9 mouse cellular contexts compared by ENCODE assay signal in genomic region chr4:155019336-155019847, GRCm38 (mm10). TPM values are rescaled to one million over a fixed set of nuclear protein-coding genes. Genes with fewer than 3 reads are reported as not detected.
DNase-seq lines count a peak whose midpoint lies in the region; ATAC-seq and TF ChIP-seq lines count a peak whose summit lies in the region.
"Had no signal": no experiment of that assay in that cellular context is flagged by ENCODE, and none has a peak within 500 bp of the region (broad histone marks: within the 10 kb centered on the region; RNA-seq: fewer than 3 reads in every experiment).

No protein-coding gene starts in this region.

- H3K4me2 ChIP-seq in hindbrain, postnatal 0 days (ENCODE audit: low read depth, low read length) = peak overlapping the region; percentile 17
- H3K4me2 ChIP-seq in lung, embryonic 16.5 days (ENCODE audit: low read depth, low read length) = peak overlapping the region; percentile 13; the same call in 1 of the 2 replicates

- H3K9ac ChIP-seq in hindbrain, postnatal 0 days (replicated peaks; ENCODE audit: low read length) = 0 out of 2 replicates have a peak overlapping the region, but pooled peaks have one; percentile 7
- H3K9ac ChIP-seq in lung, embryonic 16.5 days (ENCODE audit: low read length) = no peak overlapping the region

- DNase-seq in adrenal gland, adult 2 months = peak; percentile 13
- DNase-seq in adrenal gland, postnatal 4 days (ENCODE audit: low spot score in 2 of 2) = no peak
- DNase-seq in 416B (ENCODE audit: low read depth) = peak; percentile 24
- peak; percentile 54 for DNase-seq in embryo, embryonic 10.5 days (ENCODE audit: low spot score)
- DNase-seq in hindbrain, postnatal 0 days (ENCODE audit: low spot score) = peak; percentile 68
- DNase-seq in right cerebral cortex, postnatal 4 days = peak; percentile 43
- no peak for DNase-seq in layer of hippocampus, postnatal 10 days (ENCODE audit: low spot score in 2 of 2)

- no peak for TF ChIP-seq CTCF in hindbrain, postnatal 0 days (IDR thresholded peaks at IDR 0.05; ENCODE audit: low read depth)

- H3K27ac ChIP-seq in hindbrain, postnatal 0 days = no peak overlapping the region
- peak overlapping the region; percentile 93 for H3K27ac ChIP-seq in lung, embryonic 16.5 days (ENCODE audit: low read length)
- H3K27ac ChIP-seq: macrophage had no signal

- ATAC-seq in hindbrain, postnatal 0 days = 0 out of 2 replicates have a peak, but pooled peaks have one; percentile 10
- peak; percentile 87 for ATAC-seq in lung, embryonic 16.5 days (ENCODE audit: low read depth)

- H3K27me3 ChIP-seq in hindbrain, postnatal 0 days (ENCODE audit: insufficient read depth, low read length) = no peaks in the 10 kb centered on the region
- no peaks in the 10 kb centered on the region for H3K27me3 ChIP-seq in lung, embryonic 16.5 days (ENCODE audit: control insufficient read depth, insufficient read depth, low read depth, low read length)

- no peaks in the 10 kb centered on the region for H3K9me3 ChIP-seq in hindbrain, postnatal 0 days (ENCODE audit: low read length)
- no peaks in the 10 kb centered on the region for H3K9me3 ChIP-seq in lung, embryonic 16.5 days (ENCODE audit: control insufficient read depth, low read length)

- peaks cover 29% of the 10 kb centered on the region for H3K4me1 ChIP-seq in hindbrain, postnatal 0 days (ENCODE audit: insufficient read depth, low read length)
- H3K4me1 ChIP-seq in lung, embryonic 16.5 days (replicated peaks; ENCODE audit: control insufficient read depth, insufficient read depth, low read length) = peaks cover 19% of the 10 kb centered on the region

- H3K4me3 ChIP-seq in hindbrain, postnatal 0 days (ENCODE audit: low read length) = 0 out of 2 replicates have a peak overlapping the region, but pooled peaks have one; percentile 2
- no peak overlapping the region for H3K4me3 ChIP-seq in lung, embryonic 16.5 days (ENCODE audit: low read length)

- H3K36me3 ChIP-seq in hindbrain, postnatal 0 days (ENCODE audit: insufficient read depth, low read length) = no peaks in the 10 kb centered on the region
- H3K36me3 ChIP-seq in lung, embryonic 16.5 days (ENCODE audit: control insufficient read depth, insufficient read depth, low read length) = no peaks in the 10 kb centered on the region

- WGBS in hindbrain, postnatal 0 days = 3% methylated on average over 10 of the region's 10 CpGs
- WGBS in lung, embryonic 16.5 days = 0% methylated on average over 10 of the region's 10 CpGs

RNA-seq across cellular contexts. Expression of gene Plch2, which starts 37.2 kb away (rescaled TPM):
- total RNA-seq in adrenal gland, adult 2 months (2021) = under 1 TPM; 0.40 to 0.83 TPM
- polyA plus RNA-seq in adrenal gland, adult 2 months (2012; rRNA removed) = 4.4 and 4.8 TPM in 2 replicates
- total RNA-seq in adrenal gland, postnatal 4 days (2021) = 1 to 10 TPM; 1.1 to 1.6 TPM
- total RNA-seq in hindbrain, postnatal 0 days (2014; rRNA removed) = 45.7 and 48.8 TPM in 2 replicates
- polyA plus RNA-seq in hindbrain, postnatal 0 days (2015; fragmentation: Nextera tagmentation; extraction: Ambion mirVana) = 12.5 and 12.8 TPM in 2 replicates
- 11.4 and 14.9 TPM in 2 replicates for polyA plus RNA-seq in lung, embryonic 16.5 days (2015; fragmentation: Nextera tagmentation; extraction: Ambion mirVana)
- 10 to 100 TPM; 61.7 to 64.3 TPM for total RNA-seq in layer of hippocampus, postnatal 10 days (2021)
- polyA plus RNA-seq: macrophage had no signal

RNA-seq across cellular contexts. Expression of gene Pex10, which starts 47.4 kb away (rescaled TPM):
- total RNA-seq in adrenal gland, adult 2 months (2021) = 10 to 100 TPM; 17.9 to 23.9 TPM
- 37.4 and 46.2 TPM in 2 replicates for polyA plus RNA-seq in adrenal gland, adult 2 months (2012; rRNA removed)
- 10 to 100 TPM; 25.6 to 27.5 TPM for total RNA-seq in adrenal gland, postnatal 4 days (2021)
- total RNA-seq in hindbrain, postnatal 0 days (2014; rRNA removed) = 12.8 and 20.2 TPM in 2 replicates
- polyA plus RNA-seq in hindbrain, postnatal 0 days (2015; fragmentation: Nextera tagmentation; extraction: Ambion mirVana) = 15.4 and 15.9 TPM in 2 replicates
- 26.8 and 27.4 TPM in 2 replicates for polyA plus RNA-seq in lung, embryonic 16.5 days (2015; fragmentation: Nextera tagmentation; extraction: Ambion mirVana)
- total RNA-seq in layer of hippocampus, postnatal 10 days (2021) = 10 to 100 TPM; 20.3 to 23.0 TPM

RNA-seq across cellular contexts. Expression of gene Pank4, which starts 55.5 kb away (rescaled TPM):
- 10 to 100 TPM; 24.5 to 28.0 TPM for total RNA-seq in adrenal gland, adult 2 months (2021)
- 34.8 and 35.3 TPM in 2 replicates for polyA plus RNA-seq in adrenal gland, adult 2 months (2012; rRNA removed)
- 10 to 100 TPM; 32.4 to 39.2 TPM for total RNA-seq in adrenal gland, postnatal 4 days (2021)
- total RNA-seq in hindbrain, postnatal 0 days (2014; rRNA removed) = 34.5 and 40.9 TPM in 2 replicates
- polyA plus RNA-seq in hindbrain, postnatal 0 days (2015; fragmentation: Nextera tagmentation; extraction: Ambion mirVana) = 25.2 and 28.1 TPM in 2 replicates
- polyA plus RNA-seq in lung, embryonic 16.5 days (2015; fragmentation: Nextera tagmentation; extraction: Ambion mirVana) = 47.3 and 48.4 TPM in 2 replicates
- total RNA-seq in layer of hippocampus, postnatal 10 days (2021) = 10 to 100 TPM; 26.9 to 31.9 TPM

RNA-seq across cellular contexts. Expression of gene Hes5, which starts 58.7 kb away (rescaled TPM):
- total RNA-seq in adrenal gland, adult 2 months (2021) = not detected
- 0.27 TPM in 1 of 2 replicates, not detected in the other for polyA plus RNA-seq in adrenal gland, adult 2 months (2012; rRNA removed)
- 1 to 10 TPM in 1 of 2 experiments, under 1 TPM in 1; 0.96 to 2.2 TPM for total RNA-seq in adrenal gland, postnatal 4 days (2021)
- 149 and 177 TPM in 2 replicates for total RNA-seq in hindbrain, postnatal 0 days (2014; rRNA removed)
- polyA plus RNA-seq in hindbrain, postnatal 0 days (2015; fragmentation: Nextera tagmentation; extraction: Ambion mirVana) = 106 and 122 TPM in 2 replicates
- 0.54 and 0.55 TPM in 2 replicates for polyA plus RNA-seq in lung, embryonic 16.5 days (2015; fragmentation: Nextera tagmentation; extraction: Ambion mirVana)
- 10 to 100 TPM; 75.7 to 81.7 TPM for total RNA-seq in layer of hippocampus, postnatal 10 days (2021)
- polyA plus RNA-seq: macrophage had no signal

Comparison
In these comparisons a context has a peak if more than half of its experiments do, and no peak if none do; other contexts are left out.
1. DNase-seq: peak in adrenal gland, adult 2 months (single experiment), 416B (single experiment), embryo, embryonic 10.5 days (single experiment), hindbrain, postnatal 0 days (single experiment) and right cerebral cortex, postnatal 4 days (single experiment); none in adrenal gland, postnatal 4 days (0 of 2) and layer of hippocampus, postnatal 10 days (0 of 2).
2. RNA of gene Plch2, which starts 37.2 kb away (total RNA-seq): 61.7 to 64.3 TPM in layer of hippocampus, postnatal 10 days and 45.7 to 48.8 TPM in hindbrain, postnatal 0 days; 1.1 to 1.6 TPM in adrenal gland, postnatal 4 days and 0.40 to 0.83 TPM in adrenal gland, adult 2 months; every median in the first group is over 10 times any median in the second.